Mouse (Mus musculus): Measurements from ENCODE around the gene Tor1b. TPM values are rescaled to one million over a fixed set of nuclear protein-coding genes. Genes with fewer than 3 reads are reported as not detected.
"Not testable (repeated sequence)": the region's sequence is repeated elsewhere in the genome, so short reads cannot be mapped to it uniquely, and the experiment has no call there.

Tor1b gene
- total and polyA plus RNA-seq, 2 experiments from 2014 or later = 18.7 to 25.4 TPM

DNA sequence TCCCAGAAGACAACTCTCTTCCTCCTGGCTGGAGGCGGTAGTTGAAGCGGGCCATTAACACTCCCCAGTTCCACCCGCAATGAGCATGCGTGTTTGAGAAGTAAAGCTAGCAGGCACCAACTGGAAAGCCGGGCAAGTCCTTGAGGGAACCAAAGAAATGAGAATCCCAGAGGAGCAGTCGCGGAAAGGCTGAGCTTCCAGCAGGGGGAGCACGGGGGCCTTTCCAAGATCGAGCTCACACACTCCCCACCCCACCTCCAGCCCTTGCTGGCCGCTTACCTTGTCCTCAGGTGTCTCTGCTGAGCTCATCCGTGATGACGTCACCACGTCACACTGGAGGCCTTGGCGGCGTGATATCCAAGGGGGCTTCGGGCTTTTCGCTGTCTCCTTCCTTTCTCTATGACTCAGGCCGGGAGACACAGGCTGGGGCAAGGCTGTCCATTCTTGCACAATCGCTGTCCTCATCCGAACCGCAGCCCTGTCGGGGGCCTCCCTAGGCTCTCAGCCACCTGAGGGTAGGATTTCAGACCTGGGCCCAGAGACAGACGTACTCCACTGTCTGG, 23.2 kb upstream of the Tor1b start, which contains the start of gene Ptges:
Gene Ptges (minus strand): TSS at position 381 of the 563 bp plus-strand sequence.
- H3K4me3 ChIP-seq (ENCODE audit: low read length) = peak within 1 kb of the TSS; percentile 25
- DNase-seq (ENCODE audit: low spot score) (peak; percentile 90), ATAC-seq (peak; percentile 85)
- H3K4me1 ChIP-seq (ENCODE audit: insufficient read depth, low read length) = peaks cover 6% of the 10 kb centered on the region; the same call in 1 of the 2 replicates
- WGBS = 3% methylated on average over 23 of the region's 23 CpGs
- H3K4me2 ChIP-seq (ENCODE audit: low read depth, low read length) = peak within 1 kb of the TSS; percentile 64
- peak; percentile 80 for TF ChIP-seq CTCF (IDR thresholded peaks at IDR 0.05; ENCODE audit: low read depth)
- H3K27ac ChIP-seq = peak within 1 kb of the TSS; percentile 82
- peak within 1 kb of the TSS; percentile 53 for H3K9ac ChIP-seq (replicated peaks; ENCODE audit: low read length)
- H3K36me3 ChIP-seq (ENCODE audit: insufficient read depth, low read length) = no peaks in the 10 kb centered on the region
- no peaks in the 10 kb centered on the region for H3K9me3 ChIP-seq (ENCODE audit: low read length)
- no peaks in the 10 kb centered on the region for H3K27me3 ChIP-seq (ENCODE audit: insufficient read depth, low read length)

- H3K36me3 ChIP-seq (ENCODE audit: insufficient read depth, low read length); H3K27me3 ChIP-seq (ENCODE audit: insufficient read depth, low read length); H3K4me1 ChIP-seq (ENCODE audit: insufficient read depth, low read length); H3K9me3 ChIP-seq (ENCODE audit: low read length); DNase-seq (ENCODE audit: low spot score); H3K4me3 ChIP-seq (ENCODE audit: low read length); H3K4me2 ChIP-seq (ENCODE audit: low read depth, low read length); ATAC-seq; H3K27ac ChIP-seq; H3K9ac ChIP-seq (replicated peaks; ENCODE audit: low read length): not testable (repeated sequence)
- 87% methylated on average over 2 of the region's 2 CpGs for WGBS
These were observed 21.9 kb upstream of the Tor1b start for GRCm38 (mm10) chr2:30930846-30931245.

- Histone ChIP-seq H3K4me3 (ENCODE audit: low read length) (no peak overlapping the region), H3K27ac (no peak overlapping the region), H3K4me2 (ENCODE audit: low read depth, low read length) (no peak overlapping the region), H3K4me1 (ENCODE audit: insufficient read depth, low read length) (peaks cover 6% of the 10 kb centered on the region; the same call in 1 of the 2 replicates), H3K27me3 (ENCODE audit: insufficient read depth, low read length) (no peaks in the 10 kb centered on the region), H3K9me3 (ENCODE audit: low read length) (no peaks in the 10 kb centered on the region), H3K36me3 (ENCODE audit: insufficient read depth, low read length) (no peaks in the 10 kb centered on the region), H3K9ac (replicated peaks; ENCODE audit: low read length) (no peak overlapping the region)
- no peak for ATAC-seq
- no peak for DNase-seq (ENCODE audit: low spot score)
- 74% methylated on average over 3 of the region's 3 CpGs for WGBS
- TF ChIP-seq CTCF (IDR thresholded peaks at IDR 0.05; ENCODE audit: low read depth) = no peak
These were observed 20.8 kb upstream of the Tor1b start for GRCm38 (mm10) chr2:30931922-30932321.

DNA sequence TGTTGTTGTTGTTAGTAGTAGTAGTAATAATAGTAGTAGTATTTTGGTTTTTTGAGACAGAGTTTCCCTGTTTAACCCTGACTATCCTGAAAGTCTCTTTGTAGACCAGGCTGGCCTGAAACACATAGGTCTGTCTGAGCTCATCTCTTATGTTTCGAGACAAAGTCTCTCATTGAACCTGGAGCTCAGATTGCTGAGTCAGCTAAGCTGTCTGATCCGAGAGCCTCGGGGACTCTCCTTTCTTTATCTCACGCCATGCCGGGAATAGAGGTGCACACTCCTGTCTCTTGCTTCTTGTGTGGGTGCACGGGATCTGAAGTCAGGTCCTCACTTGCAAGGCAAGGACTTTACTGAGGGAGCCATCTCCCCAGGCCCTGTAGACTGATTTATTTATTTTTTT, 19.7 kb upstream of the Tor1b start:
- WGBS = 60% methylated on average over 6 of the region's 6 CpGs
- Histone ChIP-seq H3K4me2 (ENCODE audit: low read depth, low read length) (no peak overlapping the region), H3K4me1 (ENCODE audit: insufficient read depth, low read length) (peaks cover 6% of the 10 kb centered on the region; the same call in 1 of the 2 replicates), H3K9me3 (ENCODE audit: low read length) (no peaks in the 10 kb centered on the region), H3K4me3 (ENCODE audit: low read length) (no peak overlapping the region), H3K9ac (replicated peaks; ENCODE audit: low read length) (no peak overlapping the region), H3K27ac (no peak overlapping the region), H3K36me3 (ENCODE audit: insufficient read depth, low read length) (no peaks in the 10 kb centered on the region), H3K27me3 (ENCODE audit: insufficient read depth, low read length) (no peaks in the 10 kb centered on the region)
- ATAC-seq (no peak), DNase-seq (ENCODE audit: low spot score) (no peak)
- no peak for TF ChIP-seq CTCF (IDR thresholded peaks at IDR 0.05; ENCODE audit: low read depth)

DNA sequence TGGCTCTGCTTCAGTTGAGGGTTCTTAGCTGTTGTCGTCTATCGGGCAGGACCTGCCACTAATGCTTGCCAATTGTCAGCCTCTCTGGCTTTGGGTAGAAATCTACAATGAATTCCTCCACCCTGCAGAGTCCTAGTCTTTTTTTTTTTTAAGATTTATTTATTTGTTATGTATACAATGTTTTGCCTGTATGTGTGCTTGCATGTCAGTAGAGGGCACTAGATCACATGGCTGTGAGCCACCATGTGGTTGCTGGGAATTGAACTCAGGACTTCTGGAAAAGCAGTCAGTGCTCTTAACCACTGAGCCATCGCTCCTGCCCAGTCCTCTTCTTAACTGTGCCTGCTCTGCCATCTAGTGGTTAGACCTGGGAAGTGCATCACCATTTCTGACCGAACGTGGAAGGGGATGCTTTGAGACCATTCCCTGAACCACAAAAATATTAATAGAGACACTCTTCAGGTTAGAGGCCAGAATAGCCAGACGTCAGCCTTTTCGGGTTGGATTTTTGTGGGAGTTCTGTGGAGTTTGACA, 18.8 kb upstream of the Tor1b start:
- Histone ChIP-seq H3K9ac (replicated peaks; ENCODE audit: low read length) (no peak overlapping the region), H3K4me2 (ENCODE audit: low read depth, low read length) (no peak overlapping the region), H3K27ac (no peak overlapping the region), H3K27me3 (ENCODE audit: insufficient read depth, low read length) (no peaks in the 10 kb centered on the region), H3K9me3 (ENCODE audit: low read length) (no peaks in the 10 kb centered on the region), H3K4me3 (ENCODE audit: low read length) (no peak overlapping the region), H3K36me3 (ENCODE audit: insufficient read depth, low read length) (no peaks in the 10 kb centered on the region), H3K4me1 (ENCODE audit: insufficient read depth, low read length) (peaks cover 6% of the 10 kb centered on the region; the same call in 1 of the 2 replicates)
- DNase-seq (ENCODE audit: low spot score) (peak; percentile 85), ATAC-seq (peak; percentile 11; the same call in 1 of the 2 replicates)
- TF ChIP-seq CTCF (IDR thresholded peaks at IDR 0.05; ENCODE audit: low read depth) = peak; percentile 95
- WGBS = 23% methylated on average over 7 of the region's 7 CpGs

DNA sequence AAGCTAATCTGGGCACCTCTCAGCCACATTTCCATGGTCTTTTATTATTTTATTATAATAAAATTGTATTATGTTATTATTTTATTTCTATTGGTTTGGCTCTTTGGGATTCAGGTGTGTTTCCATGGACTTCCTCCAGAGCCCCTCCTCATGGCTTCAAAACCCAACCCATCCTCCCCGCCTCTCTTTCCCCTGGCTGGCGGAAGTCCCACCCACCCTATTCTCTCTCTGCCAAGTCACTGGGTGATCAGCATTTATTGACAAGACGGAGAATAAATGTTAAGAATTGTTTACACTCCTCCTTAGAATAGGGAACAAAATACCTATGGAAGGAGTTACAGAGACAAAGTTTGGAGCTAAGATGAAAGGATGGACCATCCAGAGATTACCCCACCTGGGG, 16.0 kb upstream of the Tor1b start:
- no peak for TF ChIP-seq CTCF (IDR thresholded peaks at IDR 0.05; ENCODE audit: low read depth)
- H3K9ac ChIP-seq (replicated peaks; ENCODE audit: low read length) = no peak overlapping the region
- no peak overlapping the region for H3K4me2 ChIP-seq (ENCODE audit: low read depth, low read length)
- no peak overlapping the region for H3K27ac ChIP-seq
- no peaks in the 10 kb centered on the region for H3K27me3 ChIP-seq (ENCODE audit: insufficient read depth, low read length)
- no peaks in the 10 kb centered on the region for H3K9me3 ChIP-seq (ENCODE audit: low read length)
- DNase-seq (ENCODE audit: low spot score) = no peak
- WGBS = 75% methylated on average over 3 of the region's 3 CpGs
- no peaks in the 10 kb centered on the region for H3K36me3 ChIP-seq (ENCODE audit: insufficient read depth, low read length)
- ATAC-seq = no peak
- H3K4me1 ChIP-seq (ENCODE audit: insufficient read depth, low read length) = no peaks in the 10 kb centered on the region
- no peak overlapping the region for H3K4me3 ChIP-seq (ENCODE audit: low read length)

GRCm38 (mm10) chr2:30937731-30938130, 15.0 kb upstream of the Tor1b start:
- Histone ChIP-seq H3K9ac (replicated peaks; ENCODE audit: low read length) (no peak overlapping the region), H3K27ac (no peak overlapping the region), H3K36me3 (ENCODE audit: insufficient read depth, low read length) (no peaks in the 10 kb centered on the region), H3K4me3 (ENCODE audit: low read length) (no peak overlapping the region), H3K4me2 (ENCODE audit: low read depth, low read length) (no peak overlapping the region), H3K4me1 (ENCODE audit: insufficient read depth, low read length) (no peaks in the 10 kb centered on the region), H3K27me3 (ENCODE audit: insufficient read depth, low read length) (no peaks in the 10 kb centered on the region), H3K9me3 (ENCODE audit: low read length) (no peaks in the 10 kb centered on the region)
- WGBS = 80% methylated on average over 8 of the region's 8 CpGs
- DNase-seq (ENCODE audit: low spot score) (no peak), ATAC-seq (no peak)
- TF ChIP-seq CTCF (IDR thresholded peaks at IDR 0.05; ENCODE audit: low read depth) = no peak
